Mouse (Mus musculus) limb, embryonic 15.5 days (tissue): ENCODE measurements around the gene Smurf2. TPM values are rescaled to one million over a fixed set of nuclear protein-coding genes. Genes with fewer than 3 reads are reported as not detected.

Source experiments
- ATAC-seq: fragments of 200-750 bp; cut with Nextera tagmentation; 2 replicates; pipeline ENCODE4 v1.8.0; 2017; ENCODE audit warnings: low read depth, moderate TSS enrichment; ENCODE audit not compliant: insufficient number of reproducible peaks, low FRiP score, low TSS enrichment
- H3K27ac ChIP-seq: fragments of 300-500 bp; sonication (generic); 2 replicates; pipeline ENCODE4 v1.5.1; 2015; ENCODE audit warnings: moderate library complexity, mild to moderate bottlenecking, inconsistent platforms
- H3K27me3 ChIP-seq: fragments of 300-500 bp; sonication (generic); 2 replicates; pipeline ENCODE4 v1.6.1; 2015; ENCODE audit warnings: inconsistent platforms
- H3K36me3 ChIP-seq: fragments of 300-500 bp; sonication (generic); 2 replicates; pipeline ENCODE4 v1.6.1; 2015; ENCODE audit warnings: inconsistent platforms
- H3K4me1 ChIP-seq: fragments of 300-500 bp; sonication (generic); 2 replicates; pipeline ENCODE4 v1.6.1; 2015; ENCODE audit warnings: inconsistent platforms
- H3K4me2 ChIP-seq: fragments of 300-500 bp; sonication (generic); 2 replicates; pipeline ENCODE4 v1.6.1; 2015; ENCODE audit warnings: mild to moderate bottlenecking, inconsistent platforms
- H3K4me3 ChIP-seq: fragments of 300-500 bp; sonication (generic); 2 replicates; pipeline ENCODE4 v1.5.1; 2015; ENCODE audit warnings: mild to moderate bottlenecking, inconsistent platforms
- H3K9ac ChIP-seq: fragments of 300-500 bp; sonication (generic); 2 replicates; pipeline ENCODE4 v1.6.1; 2015; ENCODE audit warnings: inconsistent platforms
- H3K9me3 ChIP-seq: fragments of 300-500 bp; sonication (generic); 2 replicates; pipeline ENCODE4 v1.6.1; 2016; ENCODE audit warnings: inconsistent platforms
- WGBS: fragments of 180-500 bp; shearing (Covaris S2); methylation state at CpG from one replicate; pipeline ENCODE4 v1.1.7; 2015; 5-methylcytosine and 5-hydroxymethylcytosine counted together
- polyA plus RNA-seq: library from polyadenylated mRNA; unstranded; fragments of >200 nt; fragmentation: Nextera tagmentation; extraction: Ambion mirVana; gene quantifications from 2 replicates; pipeline ENCODE4 v1.2.1, GENCODE M21; 2015

Smurf2 gene
- 11.5 and 13.4 TPM in 2 replicates for polyA plus RNA-seq

- Histone ChIP-seq H3K36me3 (no peaks in the 10 kb centered on the region), H3K27ac (peak within 1 kb of the TSS; percentile 96), H3K9ac (peak within 1 kb of the TSS; percentile 89), H3K4me2 (peak within 1 kb of the TSS; percentile 62), H3K4me1 (peaks cover 13% of the 10 kb centered on the region), H3K4me3 (peak within 1 kb of the TSS; percentile 80), H3K9me3 (no peaks in the 10 kb centered on the region), H3K27me3 (no peaks in the 10 kb centered on the region)
- peak; percentile 93 for ATAC-seq
- WGBS, result 3% methylated on average over 44 of the region's 72 CpGs
Observed at GRCm38 (mm10) chr11:106920551-106921379, at the start of gene Smurf2. Gene Smurf2, minus strand, starts transcription at chr11:106920715.

- Histone ChIP-seq H3K27me3 (no peaks in the 10 kb centered on the region), H3K27ac (no peak overlapping the region), H3K4me2 (no peak overlapping the region), H3K4me3 (no peak overlapping the region), H3K9ac (no peak overlapping the region), H3K9me3 (no peaks in the 10 kb centered on the region), H3K4me1 (peaks cover 2% of the 10 kb centered on the region; the same call in 1 of the 2 replicates), H3K36me3 (no peaks in the 10 kb centered on the region)
- 93% methylated on average over 8 of the region's 8 CpGs for WGBS
- no peak for ATAC-seq
Observed at GRCm38 (mm10) chr11:106969798-106970197, 49.3 kb upstream of the Smurf2 start.

GRCm38 (mm10) chr11:106967630-106968029 is 47.1 kb upstream of the Smurf2 start:
- H3K4me3 ChIP-seq, result no peak overlapping the region
- no peak for ATAC-seq
- 51% methylated on average over 10 of the region's 10 CpGs for WGBS
- peaks cover 2% of the 10 kb centered on the region; the same call in 1 of the 2 replicates for H3K4me1 ChIP-seq
- no peaks in the 10 kb centered on the region for H3K27me3 ChIP-seq
- no peaks in the 10 kb centered on the region for H3K9me3 ChIP-seq
- H3K4me2 ChIP-seq, result no peak overlapping the region
- H3K27ac ChIP-seq, result no peak overlapping the region
- no peaks in the 10 kb centered on the region for H3K36me3 ChIP-seq
- H3K9ac ChIP-seq, result no peak overlapping the region

- ATAC-seq, result no peak
- Histone ChIP-seq H3K4me1 (peaks cover 9% of the 10 kb centered on the region; the same call in 1 of the 2 replicates), H3K36me3 (no peaks in the 10 kb centered on the region), H3K27ac (no peak overlapping the region), H3K4me3 (no peak overlapping the region), H3K27me3 (no peaks in the 10 kb centered on the region), H3K4me2 (no peak overlapping the region), H3K9ac (no peak overlapping the region), H3K9me3 (no peaks in the 10 kb centered on the region)
- WGBS, result 93% methylated on average over 4 of the region's 4 CpGs
Observed at GRCm38 (mm10) chr11:106965881-106966280, 45.4 kb upstream of the Smurf2 start.

GRCm38 (mm10) chr11:106962310-106962709 is 41.8 kb upstream of the Smurf2 start:
- Histone ChIP-seq H3K9ac (no peak overlapping the region), H3K27me3 (no peaks in the 10 kb centered on the region), H3K27ac (no peak overlapping the region), H3K9me3 (no peaks in the 10 kb centered on the region), H3K36me3 (no peaks in the 10 kb centered on the region), H3K4me1 (peaks cover 11% of the 10 kb centered on the region), H3K4me3 (no peak overlapping the region), H3K4me2 (no peak overlapping the region)
- WGBS, result 77% methylated on average over 9 of the region's 9 CpGs
- ATAC-seq, result no peak

GRCm38 (mm10) chr11:106961471-106962081 is 41.1 kb upstream of the Smurf2 start:
- Histone ChIP-seq H3K4me2 (no peak overlapping the region), H3K4me1 (peaks cover 13% of the 10 kb centered on the region), H3K9ac (no peak overlapping the region), H3K36me3 (no peaks in the 10 kb centered on the region), H3K27ac (no peak overlapping the region), H3K9me3 (no peaks in the 10 kb centered on the region), H3K4me3 (no peak overlapping the region), H3K27me3 (no peaks in the 10 kb centered on the region)
- WGBS, result 60% methylated on average over 13 of the region's 13 CpGs
- no peak for ATAC-seq

- no peaks in the 10 kb centered on the region for H3K27me3 ChIP-seq
- ATAC-seq, result no peak
- no peaks in the 10 kb centered on the region for H3K36me3 ChIP-seq
- H3K27ac ChIP-seq, result no peak overlapping the region
- H3K9ac ChIP-seq, result no peak overlapping the region
- peaks cover 16% of the 10 kb centered on the region for H3K4me1 ChIP-seq
- H3K4me3 ChIP-seq, result no peak overlapping the region
- H3K4me2 ChIP-seq, result no peak overlapping the region
- 86% methylated on average over 5 of the region's 5 CpGs for WGBS
- no peaks in the 10 kb centered on the region for H3K9me3 ChIP-seq
Observed at GRCm38 (mm10) chr11:106959121-106959520, 38.6 kb upstream of the Smurf2 start.

GRCm38 (mm10) chr11:106958407-106959071 is 38.0 kb upstream of the Smurf2 start:
- no peaks in the 10 kb centered on the region for H3K27me3 ChIP-seq
- ATAC-seq, result no peak
- H3K9me3 ChIP-seq, result no peaks in the 10 kb centered on the region
- peaks cover 16% of the 10 kb centered on the region for H3K4me1 ChIP-seq
- no peak overlapping the region for H3K27ac ChIP-seq
- no peak overlapping the region for H3K9ac ChIP-seq
- no peak overlapping the region for H3K4me2 ChIP-seq
- 74% methylated on average over 6 of the region's 6 CpGs for WGBS
- H3K4me3 ChIP-seq, result no peak overlapping the region
- no peaks in the 10 kb centered on the region for H3K36me3 ChIP-seq

GRCm38 (mm10) chr11:106957271-106957980 is 36.9 kb upstream of the Smurf2 start:
- Histone ChIP-seq H3K36me3 (no peaks in the 10 kb centered on the region), H3K4me3 (no peak overlapping the region), H3K4me1 (peaks cover 16% of the 10 kb centered on the region), H3K9me3 (no peaks in the 10 kb centered on the region), H3K9ac (no peak overlapping the region), H3K27ac (peak overlapping the region; percentile 17; the same call in 1 of the 2 replicates), H3K27me3 (no peaks in the 10 kb centered on the region), H3K4me2 (no peak overlapping the region)
- 57% methylated on average over 12 of the region's 12 CpGs for WGBS
- no peak for ATAC-seq

GRCm38 (mm10) chr11:106954566-106954965 is 34.1 kb upstream of the Smurf2 start:
- no peak for ATAC-seq
- Histone ChIP-seq H3K4me2 (no peak overlapping the region), H3K9ac (no peak overlapping the region), H3K4me1 (peaks cover 10% of the 10 kb centered on the region), H3K4me3 (no peak overlapping the region), H3K9me3 (no peaks in the 10 kb centered on the region), H3K27ac (no peak overlapping the region), H3K36me3 (no peaks in the 10 kb centered on the region), H3K27me3 (no peaks in the 10 kb centered on the region)
- 59% methylated on average over 8 of the region's 8 CpGs for WGBS

GRCm38 (mm10) chr11:106954116-106954515 is 33.6 kb upstream of the Smurf2 start:
- peaks cover 10% of the 10 kb centered on the region for H3K4me1 ChIP-seq
- ATAC-seq, result no peak
- WGBS, result 66% methylated on average over 9 of the region's 9 CpGs
- H3K27ac ChIP-seq, result no peak overlapping the region
- H3K4me3 ChIP-seq, result no peak overlapping the region
- H3K9ac ChIP-seq, result no peak overlapping the region
- H3K27me3 ChIP-seq, result no peaks in the 10 kb centered on the region
- H3K36me3 ChIP-seq, result no peaks in the 10 kb centered on the region
- H3K4me2 ChIP-seq, result no peak overlapping the region
- H3K9me3 ChIP-seq, result no peaks in the 10 kb centered on the region
